Mouse (Mus musculus) yolk sac, embryonic 10.5 days (tissue): ENCODE measurements around the gene Btaf1.

Source experiments
- DNase-seq: peaks from one replicate; pipeline ENCODE4 v3.0.0-alpha.2; 2017; ENCODE audit warnings: low spot score

Btaf1 gene

DNA sequence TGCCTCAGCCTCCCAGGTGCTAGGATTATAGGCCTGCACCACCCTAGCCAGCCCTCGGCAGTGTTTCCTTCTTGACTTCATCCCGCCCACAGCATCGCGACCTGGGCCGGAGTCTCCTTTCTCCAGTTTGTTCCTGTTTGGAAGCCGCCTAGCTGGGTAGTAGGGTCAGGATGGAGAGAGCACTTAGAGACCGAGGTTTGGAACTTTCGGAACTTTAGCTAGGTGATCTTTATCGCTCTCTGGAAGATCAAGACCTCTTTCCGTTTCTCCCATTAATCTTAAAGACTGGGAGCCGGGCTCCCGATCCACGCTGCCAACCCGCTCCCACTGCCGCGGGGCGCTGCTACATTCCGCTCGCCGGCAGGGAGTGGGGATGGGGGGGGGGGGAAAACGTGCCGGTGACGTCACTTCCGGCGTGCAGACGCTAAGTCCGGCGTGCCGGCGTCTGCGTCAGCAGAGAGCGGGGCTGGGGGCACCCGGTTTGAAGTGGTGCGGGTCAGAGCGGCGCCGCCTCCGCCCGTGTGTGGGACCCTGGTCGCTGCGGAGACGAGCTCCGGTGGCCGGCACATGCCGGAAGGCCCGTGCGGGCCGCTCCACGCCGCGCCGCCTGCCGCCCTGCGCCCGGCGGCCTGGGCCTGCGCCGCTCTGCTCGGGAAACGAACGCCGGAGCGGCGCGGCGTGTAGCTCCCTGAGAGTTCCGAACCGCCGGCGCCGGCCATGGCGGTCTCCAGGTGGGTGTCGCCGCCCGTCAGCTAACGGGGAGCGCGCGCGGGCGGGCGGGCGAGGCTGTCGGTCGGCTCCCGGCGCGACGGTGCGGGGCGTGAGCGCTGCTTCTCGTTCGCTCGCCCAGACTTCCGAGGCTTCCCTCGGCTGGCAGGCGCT is at the start of gene Btaf1:
Btaf1 (plus strand) TSS at position 409 of the 882 bp plus-strand sequence.
- peak; percentile 93 for DNase-seq

GRCm38 (mm10) chr19:36877329-36877728 is 48.5 kb upstream of the Btaf1 start:
- no peak for DNase-seq

DNA sequence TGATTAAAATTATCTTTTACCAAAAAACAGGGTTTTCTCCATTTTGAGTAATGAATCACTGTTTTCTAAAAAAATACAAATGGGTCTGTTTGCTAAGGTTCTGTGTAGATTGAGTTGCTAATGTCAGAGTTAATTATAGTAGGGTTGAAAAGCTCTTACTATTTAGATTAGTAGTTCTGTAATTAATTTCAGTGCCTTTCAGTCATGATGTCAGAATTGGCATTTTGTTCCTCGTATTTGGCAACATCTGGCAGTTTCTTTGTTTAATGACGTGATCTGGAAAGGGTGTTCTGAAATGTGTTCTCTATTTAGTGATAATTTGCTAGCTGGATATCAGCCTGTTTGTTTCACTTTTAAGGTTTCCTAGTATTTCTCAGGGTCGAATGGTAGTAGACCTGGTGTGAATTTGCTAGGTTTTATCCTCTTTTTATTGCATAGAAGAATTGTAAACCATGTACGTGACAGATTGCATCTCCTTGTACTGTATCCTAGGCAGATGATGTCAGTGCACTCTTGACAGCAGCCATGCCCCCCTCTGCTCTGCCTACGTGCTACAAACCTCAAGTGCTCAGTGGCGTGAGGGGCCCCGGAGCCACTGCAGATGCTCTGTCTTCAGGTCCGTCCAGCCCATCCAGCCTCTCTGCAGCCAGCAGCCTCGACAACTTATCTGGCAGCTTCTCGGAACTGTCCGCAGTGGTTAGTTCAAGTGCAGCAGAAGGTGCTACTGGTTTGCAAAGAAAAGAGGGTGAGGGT is 47.0 kb upstream of the Btaf1 start:
- DNase-seq, result no peak

DNA sequence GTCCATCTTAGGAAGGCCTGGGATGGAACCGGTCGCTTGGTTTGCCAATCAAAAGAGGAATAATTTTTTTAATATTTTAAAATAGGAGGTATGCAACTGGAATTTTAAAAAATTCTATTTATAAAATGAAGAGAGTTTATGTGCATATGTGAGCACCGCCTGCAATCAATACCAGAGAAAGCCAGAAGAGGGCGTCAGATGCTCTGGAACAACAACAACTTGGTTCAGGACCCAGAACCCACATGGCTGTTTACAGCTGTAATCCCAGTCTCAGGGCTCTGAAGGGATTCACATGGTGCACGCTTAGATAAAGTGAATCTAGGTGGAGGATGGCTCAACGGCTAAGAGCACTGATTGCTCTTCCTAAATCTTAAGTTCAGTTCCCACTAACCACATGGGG is 42.8 kb upstream of the Btaf1 start:
- DNase-seq, result no peak

GRCm38 (mm10) chr19:36886316-36886715 is 39.6 kb upstream of the Btaf1 start:
- DNase-seq, result no peak

DNA sequence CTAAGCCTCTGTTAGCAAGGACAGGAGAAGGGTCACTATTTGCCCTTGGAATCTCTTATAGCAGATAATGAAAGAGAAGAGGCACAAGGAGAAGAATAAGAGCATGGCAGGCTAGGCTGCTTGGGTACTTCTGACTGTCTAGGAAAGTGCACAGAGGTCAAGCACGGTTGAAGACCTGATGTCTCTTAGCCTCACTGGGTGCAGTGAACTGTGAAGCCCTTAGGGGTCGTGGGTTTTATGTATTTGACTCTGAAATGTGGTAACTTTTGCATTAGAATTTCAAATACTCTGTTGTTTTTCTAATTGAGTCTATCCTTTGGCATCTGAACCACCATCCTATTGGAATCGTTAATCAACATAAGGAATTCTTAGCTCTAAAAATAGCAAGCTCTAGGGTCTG is 38.2 kb upstream of the Btaf1 start:
- DNase-seq, result no peak

DNA sequence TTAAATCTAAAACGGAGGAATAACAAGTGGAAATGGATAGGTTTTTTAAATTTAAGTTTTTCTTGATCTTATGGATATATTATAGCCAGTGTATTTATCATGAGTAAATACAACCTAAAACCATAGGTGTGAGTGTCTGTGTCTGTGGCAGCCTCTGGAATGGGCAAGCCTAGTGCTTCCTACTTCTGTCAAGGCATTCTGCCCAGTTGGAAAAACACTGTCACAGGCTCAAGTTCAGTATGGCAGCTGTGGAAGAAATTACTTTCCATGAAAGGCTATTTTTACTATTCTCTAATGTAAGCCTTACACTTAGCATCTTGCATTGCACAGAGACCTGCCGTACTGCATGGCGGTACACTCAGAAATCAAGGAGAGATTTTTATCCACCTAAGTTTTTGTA is 34.1 kb upstream of the Btaf1 start:
- no peak for DNase-seq

GRCm38 (mm10) chr19:36896791-36897569 is 28.9 kb upstream of the Btaf1 start:
- no peak for DNase-seq

DNA sequence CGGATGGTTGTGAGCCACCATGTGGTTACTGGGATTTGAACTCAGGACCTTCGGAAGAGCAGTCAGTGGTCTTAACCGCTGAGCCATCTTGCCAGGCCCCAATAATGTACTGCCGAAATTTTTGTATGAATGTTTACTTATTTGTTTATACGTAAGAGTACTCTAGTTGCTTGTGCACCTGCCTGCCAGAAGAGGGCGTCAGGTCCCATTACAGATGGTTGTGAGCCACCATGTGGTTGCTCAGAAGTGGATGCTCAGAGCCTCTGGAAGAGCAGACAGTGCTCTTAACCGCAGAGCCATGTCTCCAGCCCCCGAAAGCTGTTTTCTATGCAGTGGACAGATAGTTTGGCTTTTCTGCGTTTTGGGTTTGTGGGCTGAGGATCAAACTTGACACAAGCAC is 28.1 kb upstream of the Btaf1 start:
- DNase-seq, result no peak

DNA sequence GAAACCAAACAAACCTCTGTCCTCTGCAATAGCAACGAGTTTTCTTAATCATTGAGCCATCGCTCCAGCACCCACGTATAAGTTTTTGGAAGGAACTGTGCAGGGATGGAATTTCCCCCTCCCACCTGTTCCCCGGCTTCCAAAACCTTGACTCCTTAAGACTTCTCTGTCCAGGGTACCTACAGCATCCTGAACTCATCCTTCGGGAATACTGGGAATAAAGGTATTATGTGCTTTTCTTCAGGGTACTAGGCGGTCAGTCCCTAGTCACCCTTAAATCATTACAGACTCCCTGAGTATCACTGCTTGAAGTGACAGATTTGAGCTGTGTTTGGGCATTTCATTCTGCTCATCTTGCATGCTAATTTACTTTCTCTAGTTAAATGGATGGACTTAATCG is 22.5 kb upstream of the Btaf1 start:
- DNase-seq, result no peak

DNA sequence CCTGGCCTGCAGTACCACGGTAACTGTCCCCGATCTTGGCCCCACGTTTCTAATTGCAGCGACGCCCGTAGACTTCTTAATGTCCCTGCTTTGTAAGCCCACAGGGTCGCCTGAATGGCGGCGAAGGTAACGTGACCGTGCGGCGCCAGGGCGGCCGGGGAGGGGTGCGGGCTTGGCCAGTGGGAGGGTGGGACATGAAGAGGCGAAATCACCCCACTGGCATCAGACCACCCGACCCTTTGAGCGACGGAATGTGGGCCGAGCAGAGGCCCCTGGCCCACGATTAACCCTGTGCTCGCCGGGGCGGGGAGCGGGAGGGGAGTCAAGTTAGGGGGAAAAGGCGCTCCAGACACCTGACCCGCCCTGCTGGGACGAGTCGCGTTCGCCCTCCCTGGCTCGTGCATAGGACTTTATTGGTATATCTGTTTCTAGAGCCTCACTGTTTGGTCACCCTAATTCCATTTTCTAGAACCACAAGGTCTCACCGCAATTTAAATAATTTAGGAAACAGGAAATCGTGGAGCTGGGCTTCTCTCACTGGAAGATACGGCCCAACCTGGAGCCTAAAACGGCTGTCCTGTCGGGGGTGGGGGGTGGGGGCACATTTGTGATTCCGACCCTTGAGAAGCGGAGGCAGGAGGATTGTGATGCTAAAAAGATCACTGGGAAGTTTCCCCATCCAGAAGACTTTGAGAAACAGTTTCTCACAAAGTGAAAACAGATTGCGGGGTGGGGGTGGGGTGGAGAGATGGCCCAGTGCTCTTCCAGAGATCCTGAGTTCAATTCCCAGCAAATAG is 21.5 kb upstream of the Btaf1 start:
- DNase-seq, result peak; percentile 61

GRCm38 (mm10) chr19:36909150-36909549 is 16.7 kb upstream of the Btaf1 start:
- DNase-seq, result no peak

GRCm38 (mm10) chr19:36909676-36910292 is 16.1 kb upstream of the Btaf1 start:
- DNase-seq, result peak; percentile 45

DNA sequence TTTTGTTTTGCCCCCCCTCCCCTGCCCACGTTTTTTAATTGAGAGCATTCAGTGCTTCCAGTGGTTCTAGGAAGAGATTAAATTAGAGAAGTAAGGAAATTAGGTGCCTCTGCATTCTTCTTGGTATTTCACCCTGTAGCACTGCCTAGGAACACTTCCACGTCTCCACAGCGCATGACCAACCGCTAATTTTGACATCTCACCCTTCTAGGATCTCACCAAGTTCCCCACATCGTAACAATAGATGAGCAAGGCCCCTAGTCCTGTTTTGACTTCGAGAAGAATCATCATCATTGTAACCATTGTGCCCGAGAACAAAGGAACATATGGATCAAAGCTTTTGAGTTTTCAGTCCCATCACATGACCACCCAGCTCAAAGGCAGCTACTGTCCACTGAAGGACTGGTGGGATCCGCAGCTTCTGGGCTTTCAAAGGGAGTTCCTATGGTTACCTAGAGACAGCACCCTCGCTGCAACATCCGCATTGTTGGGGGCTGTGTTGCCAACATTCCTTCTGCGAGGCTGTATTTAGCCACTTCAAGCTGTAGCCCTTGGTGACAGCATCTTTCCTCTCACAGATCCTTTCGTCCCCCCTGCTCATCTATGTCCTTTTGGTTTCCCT is 15.3 kb upstream of the Btaf1 start:
- DNase-seq, result no peak

GRCm38 (mm10) chr19:36913064-36913463 is 12.8 kb upstream of the Btaf1 start:
- DNase-seq, result no peak

DNA sequence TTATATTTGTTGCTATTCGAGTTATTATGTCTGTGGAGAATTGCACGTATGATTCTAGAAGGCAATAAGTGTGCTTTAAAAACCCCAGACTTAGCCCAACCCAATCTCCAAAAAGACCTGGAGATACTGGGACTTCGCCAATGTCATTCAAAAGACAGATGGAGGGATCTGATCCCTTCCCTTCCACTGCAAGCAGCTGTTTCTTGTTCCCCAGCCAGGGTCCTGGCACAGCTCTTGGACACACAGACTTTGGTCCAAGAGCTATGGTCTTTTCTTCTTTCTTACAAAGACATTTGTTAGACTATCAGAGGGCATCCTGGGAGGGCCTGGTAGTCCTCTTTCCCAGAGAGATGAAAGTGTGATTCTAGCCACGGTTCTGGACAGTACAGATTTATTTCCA is 9.7 kb upstream of the Btaf1 start:
- DNase-seq, result no peak

- DNase-seq, result no peak
Observed at GRCm38 (mm10) chr19:36916876-36917389, 8.9 kb upstream of the Btaf1 start.

- DNase-seq, result peak; percentile 81
Observed at GRCm38 (mm10) chr19:36918441-36919301, 7.2 kb upstream of the Btaf1 start.

DNA sequence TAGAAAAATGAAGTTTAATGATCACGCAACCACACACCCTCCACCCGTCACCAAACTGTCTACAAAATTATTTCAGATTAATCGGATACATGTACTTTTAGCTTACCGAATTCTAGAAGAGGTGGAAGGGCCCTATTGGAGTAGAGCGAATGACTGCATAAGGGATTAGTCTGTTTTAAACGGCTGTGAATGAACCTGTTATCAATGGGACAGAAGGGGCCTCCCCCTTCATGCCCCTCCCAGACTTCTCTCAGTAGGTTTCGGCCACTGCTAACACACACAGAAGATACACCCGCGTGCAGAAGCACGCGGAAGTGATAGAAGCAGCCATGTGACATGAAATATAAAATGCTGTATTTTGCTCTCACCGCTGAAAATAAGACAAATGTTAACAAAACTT is 6.4 kb upstream of the Btaf1 start, which contains the start of gene Fgfbp3:
Fgfbp3 (minus strand) TSS at position 150 of the 400 bp plus-strand sequence.
- no peak for DNase-seq
